Mouse (Mus musculus): Measurements from ENCODE around the gene Adamts2. TPM values are rescaled to one million over a fixed set of nuclear protein-coding genes. Genes with fewer than 3 reads are reported as not detected.

Gene Adamts2
- polyA plus RNA-seq, 1 experiment = 2.6 TPM

DNA sequence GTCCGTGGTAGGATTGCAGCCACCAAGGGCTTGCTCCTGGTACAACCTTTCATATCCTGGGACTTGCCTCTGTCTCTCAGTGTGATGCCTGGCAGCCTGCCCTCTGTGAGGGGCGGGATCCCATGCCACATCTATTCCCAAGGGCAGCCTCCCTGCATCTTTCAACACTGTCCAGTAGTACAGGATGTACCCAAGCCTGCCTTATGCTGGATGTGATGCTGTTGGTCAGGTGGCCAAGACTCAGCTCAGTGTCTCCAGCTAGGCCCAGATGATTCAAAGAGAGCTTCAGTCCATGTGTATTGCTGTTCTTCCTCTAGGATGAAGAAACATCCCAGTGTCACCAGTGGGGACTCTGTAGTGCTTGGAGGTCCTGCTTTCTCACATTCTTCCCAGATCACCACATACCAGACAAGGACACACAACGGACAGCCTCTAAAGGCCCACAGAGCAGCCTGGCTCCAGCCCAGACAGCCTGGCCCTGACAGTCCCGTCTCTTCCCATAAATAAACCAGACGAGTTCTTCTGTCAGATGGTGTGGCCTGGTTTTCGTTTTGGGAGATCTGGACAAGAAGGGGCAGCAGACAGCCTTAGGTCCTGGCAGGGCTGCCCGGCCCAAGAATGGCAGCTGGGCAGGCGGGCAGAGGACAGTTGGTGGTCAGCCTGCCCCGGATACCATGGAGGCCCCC lies 52.0 kb downstream of the Adamts2 start:
- no peak overlapping the region for H3K27ac ChIP-seq (ENCODE audit: insufficient read depth, low read depth, low read length)
- TF ChIP-seq CTCF (IDR thresholded peaks at IDR 0.05; ENCODE audit: extremely low read depth, insufficient read length, insufficient replicate concordance, low read depth, low read length) (no peak), POLR2A (IDR thresholded peaks at IDR 0.05; ENCODE audit: low read depth, low read length) (no peak)
- no peak overlapping the region for H3K4me3 ChIP-seq (ENCODE audit: low read depth, low read length)
- H3K36me3 ChIP-seq (ENCODE audit: control insufficient read depth, insufficient read depth, low read length) = no peaks in the 10 kb centered on the region
- H3K4me1 ChIP-seq (ENCODE audit: control insufficient read depth, insufficient read depth, insufficient read length, low read length) = no peaks in the 10 kb centered on the region
- 62% methylated on average over 9 of the region's 9 CpGs for WGBS
- H3K27me3 ChIP-seq (ENCODE audit: control insufficient read depth, insufficient read depth, low read length) = no peaks in the 10 kb centered on the region

DNA sequence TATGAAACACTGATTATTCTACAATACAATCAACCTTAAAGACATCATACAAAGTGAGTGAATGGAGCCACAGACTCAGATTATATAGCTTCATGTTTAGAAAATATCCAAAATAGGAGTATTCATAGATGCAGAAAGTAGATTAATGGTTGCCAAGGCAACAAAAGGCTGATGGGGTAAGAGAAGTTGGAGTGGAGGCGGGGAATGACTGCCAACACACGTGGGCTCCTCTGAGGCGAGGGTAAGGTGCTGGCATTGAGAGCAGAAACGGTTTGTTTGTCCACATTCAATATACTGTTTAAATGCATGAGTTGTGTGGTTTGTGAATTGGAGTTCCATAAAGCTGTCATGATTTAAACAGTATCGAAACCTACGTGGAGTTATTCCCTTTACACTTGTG lies 56.9 kb downstream of the Adamts2 start:
- no peak overlapping the region for H3K27ac ChIP-seq (ENCODE audit: insufficient read depth, low read depth, low read length)
- no peaks in the 10 kb centered on the region for H3K4me1 ChIP-seq (ENCODE audit: control insufficient read depth, insufficient read depth, insufficient read length, low read length)
- H3K27me3 ChIP-seq (ENCODE audit: control insufficient read depth, insufficient read depth, low read length) = no peaks in the 10 kb centered on the region
- no peak overlapping the region for H3K4me3 ChIP-seq (ENCODE audit: low read depth, low read length)
- no peaks in the 10 kb centered on the region for H3K36me3 ChIP-seq (ENCODE audit: control insufficient read depth, insufficient read depth, low read length)
- TF ChIP-seq CTCF (IDR thresholded peaks at IDR 0.05; ENCODE audit: extremely low read depth, insufficient read length, insufficient replicate concordance, low read depth, low read length) = no peak
- TF ChIP-seq POLR2A (IDR thresholded peaks at IDR 0.05; ENCODE audit: low read depth, low read length) = no peak
- 72% methylated on average over 6 of the region's 6 CpGs for WGBS

DNA sequence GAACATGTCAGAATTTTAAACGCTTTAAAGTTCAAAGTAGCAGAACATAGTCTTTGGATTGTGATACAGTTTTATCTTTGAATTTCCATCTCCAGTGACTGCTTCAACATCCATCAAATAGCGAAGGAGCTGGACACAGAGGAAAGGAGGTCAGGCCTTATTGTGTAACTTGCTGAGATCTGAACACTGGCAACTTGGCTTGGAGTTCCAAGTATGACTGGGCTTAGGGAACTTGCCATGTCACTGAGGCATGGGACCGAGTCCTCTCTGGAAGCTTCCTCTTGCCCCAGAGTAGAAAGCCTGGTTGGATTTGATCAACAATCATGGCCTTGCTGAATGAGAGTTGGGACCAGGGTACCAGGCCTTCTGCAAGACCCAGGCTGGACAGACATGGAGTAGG lies 60.3 kb downstream of the Adamts2 start:
- Histone ChIP-seq H3K27me3 (ENCODE audit: control insufficient read depth, insufficient read depth, low read length) (no peaks in the 10 kb centered on the region), H3K4me1 (ENCODE audit: control insufficient read depth, insufficient read depth, insufficient read length, low read length) (no peaks in the 10 kb centered on the region), H3K27ac (ENCODE audit: insufficient read depth, low read depth, low read length) (no peak overlapping the region), H3K4me3 (ENCODE audit: low read depth, low read length) (no peak overlapping the region), H3K36me3 (ENCODE audit: control insufficient read depth, insufficient read depth, low read length) (no peaks in the 10 kb centered on the region)
- TF ChIP-seq POLR2A (IDR thresholded peaks at IDR 0.05; ENCODE audit: low read depth, low read length) = no peak
- TF ChIP-seq CTCF (IDR thresholded peaks at IDR 0.05; ENCODE audit: extremely low read depth, insufficient read length, insufficient replicate concordance, low read depth, low read length) = no peak
- WGBS = 89% methylated on average over 3 of the region's 3 CpGs

DNA sequence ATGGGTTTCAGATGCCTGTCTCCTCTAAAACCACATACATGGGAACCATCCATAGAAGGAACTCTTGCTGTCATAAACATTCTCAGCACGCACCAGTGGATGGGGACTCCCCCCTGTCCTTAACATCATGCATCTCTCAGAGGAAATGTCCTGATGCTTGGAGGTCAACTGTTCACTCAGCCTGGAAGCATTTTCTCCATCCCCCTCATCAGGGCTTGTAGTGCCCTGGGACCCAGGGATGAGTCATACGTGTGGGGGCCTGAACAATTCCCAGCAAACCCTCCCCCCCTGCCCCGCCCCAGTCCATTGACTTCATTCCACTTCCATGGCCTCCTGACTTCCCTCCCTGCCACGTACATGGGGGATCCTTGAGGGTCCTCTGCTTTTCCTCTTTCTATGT lies 62.9 kb downstream of the Adamts2 start:
- WGBS = 64% methylated on average over 4 of the region's 4 CpGs
- Histone ChIP-seq H3K4me1 (ENCODE audit: control insufficient read depth, insufficient read depth, insufficient read length, low read length) (no peaks in the 10 kb centered on the region), H3K36me3 (ENCODE audit: control insufficient read depth, insufficient read depth, low read length) (no peaks in the 10 kb centered on the region), H3K4me3 (ENCODE audit: low read depth, low read length) (no peak overlapping the region), H3K27me3 (ENCODE audit: control insufficient read depth, insufficient read depth, low read length) (no peaks in the 10 kb centered on the region), H3K27ac (ENCODE audit: insufficient read depth, low read depth, low read length) (no peak overlapping the region)
- TF ChIP-seq CTCF (IDR thresholded peaks at IDR 0.05; ENCODE audit: extremely low read depth, insufficient read length, insufficient replicate concordance, low read depth, low read length) = no peak
- TF ChIP-seq POLR2A (IDR thresholded peaks at IDR 0.05; ENCODE audit: low read depth, low read length) = no peak

DNA sequence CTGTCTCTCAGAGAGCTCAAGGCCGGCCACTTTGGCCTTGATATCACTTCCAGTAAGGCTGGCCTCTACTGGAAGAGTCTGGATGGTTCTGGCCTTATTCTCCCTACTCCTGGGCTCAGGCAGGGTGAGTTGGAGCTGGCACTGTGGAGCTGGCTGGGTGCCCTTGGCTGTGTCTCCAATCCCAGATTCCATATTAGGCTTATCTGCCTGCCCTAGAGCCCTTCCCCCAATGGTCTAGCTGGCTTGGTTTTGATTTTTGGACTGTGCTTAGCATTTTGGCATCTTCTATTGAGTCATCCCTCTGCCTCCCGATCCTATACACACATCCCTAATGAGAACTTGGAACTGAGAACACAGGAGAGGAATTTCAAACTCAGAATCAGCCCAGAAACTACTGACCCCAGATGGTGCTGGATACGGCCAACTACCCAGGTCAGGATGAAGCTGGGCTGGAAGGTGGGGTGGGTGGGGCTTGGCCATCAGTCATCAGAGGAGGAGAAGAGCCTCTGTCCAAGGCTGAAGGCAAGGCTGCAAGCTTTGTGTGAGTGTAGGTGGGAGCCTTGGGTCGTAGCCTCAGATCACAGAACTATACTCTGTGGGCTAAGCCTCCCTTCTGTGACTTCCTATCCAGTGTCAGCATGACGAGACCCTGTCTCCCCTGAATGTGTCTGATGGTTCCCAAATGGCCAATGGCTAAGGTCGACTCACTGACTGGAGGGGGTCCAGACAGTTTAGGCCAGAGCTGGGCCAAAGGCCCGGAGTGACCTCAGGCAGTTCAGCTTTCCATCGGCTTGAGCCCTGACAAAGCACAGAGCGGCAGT lies 67.9 kb downstream of the Adamts2 start:
- Histone ChIP-seq H3K27ac (ENCODE audit: insufficient read depth, low read depth, low read length) (no peak overlapping the region), H3K36me3 (ENCODE audit: control insufficient read depth, insufficient read depth, low read length) (no peaks in the 10 kb centered on the region), H3K27me3 (ENCODE audit: control insufficient read depth, insufficient read depth, low read length) (no peaks in the 10 kb centered on the region), H3K4me1 (ENCODE audit: control insufficient read depth, insufficient read depth, insufficient read length, low read length) (no peaks in the 10 kb centered on the region), H3K4me3 (ENCODE audit: low read depth, low read length) (no peak overlapping the region)
- no peak for TF ChIP-seq POLR2A (IDR thresholded peaks at IDR 0.05; ENCODE audit: low read depth, low read length)
- TF ChIP-seq CTCF (IDR thresholded peaks at IDR 0.05; ENCODE audit: extremely low read depth, insufficient read length, insufficient replicate concordance, low read depth, low read length) = no peak
- 76% methylated on average over 9 of the region's 9 CpGs for WGBS

DNA sequence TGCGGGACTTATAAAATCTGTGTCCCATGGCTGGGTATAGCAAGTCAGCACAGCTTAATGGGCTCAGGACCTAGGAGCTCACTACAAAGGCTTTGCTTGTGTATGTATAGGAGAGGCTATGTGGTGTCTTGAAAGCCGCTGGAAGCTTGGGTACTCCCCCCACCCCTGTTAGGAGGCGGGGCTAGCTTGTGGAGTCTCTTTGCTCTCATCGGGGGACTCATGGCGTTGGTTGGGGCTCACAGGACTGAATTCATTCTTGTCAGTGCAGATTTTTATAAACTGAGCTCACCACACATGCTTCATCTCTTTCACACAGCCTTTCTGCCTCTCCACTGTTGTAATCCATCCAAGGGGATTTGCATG lies 68.5 kb downstream of the Adamts2 start:
- Histone ChIP-seq H3K27ac (ENCODE audit: insufficient read depth, low read depth, low read length) (no peak overlapping the region), H3K4me1 (ENCODE audit: control insufficient read depth, insufficient read depth, insufficient read length, low read length) (no peaks in the 10 kb centered on the region), H3K4me3 (ENCODE audit: low read depth, low read length) (no peak overlapping the region), H3K27me3 (ENCODE audit: control insufficient read depth, insufficient read depth, low read length) (no peaks in the 10 kb centered on the region), H3K36me3 (ENCODE audit: control insufficient read depth, insufficient read depth, low read length) (no peaks in the 10 kb centered on the region)
- TF ChIP-seq CTCF (IDR thresholded peaks at IDR 0.05; ENCODE audit: extremely low read depth, insufficient read length, insufficient replicate concordance, low read depth, low read length) (no peak), POLR2A (IDR thresholded peaks at IDR 0.05; ENCODE audit: low read depth, low read length) (no peak)
- WGBS = 75% methylated on average over 5 of the region's 5 CpGs

DNA sequence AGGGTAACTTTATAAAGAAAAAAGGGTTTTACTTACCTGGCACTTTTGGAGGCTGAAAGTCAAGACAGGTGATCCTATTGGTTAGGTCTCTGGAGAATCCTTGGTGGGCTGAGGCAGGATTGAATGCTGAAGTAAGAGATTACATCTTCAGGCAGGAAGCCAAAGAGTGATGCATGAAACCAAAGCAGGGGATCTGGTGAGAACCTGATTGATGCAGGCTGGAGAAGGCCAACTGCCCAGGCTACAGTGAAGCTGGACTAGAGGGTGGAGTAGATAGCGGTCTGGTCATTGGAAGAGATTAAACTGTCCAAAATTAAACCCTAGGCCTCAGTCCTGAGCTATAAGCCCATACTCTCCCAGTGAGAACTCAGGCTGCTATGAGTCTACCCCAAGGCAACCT lies 69.0 kb downstream of the Adamts2 start:
- 97% methylated on average over 1 of the region's 1 CpGs for WGBS
- no peaks in the 10 kb centered on the region for H3K27me3 ChIP-seq (ENCODE audit: control insufficient read depth, insufficient read depth, low read length)
- TF ChIP-seq POLR2A (IDR thresholded peaks at IDR 0.05; ENCODE audit: low read depth, low read length) (no peak), CTCF (IDR thresholded peaks at IDR 0.05; ENCODE audit: extremely low read depth, insufficient read length, insufficient replicate concordance, low read depth, low read length) (no peak)
- H3K27ac ChIP-seq (ENCODE audit: insufficient read depth, low read depth, low read length) = no peak overlapping the region
- no peak overlapping the region for H3K4me3 ChIP-seq (ENCODE audit: low read depth, low read length)
- H3K4me1 ChIP-seq (ENCODE audit: control insufficient read depth, insufficient read depth, insufficient read length, low read length) = no peaks in the 10 kb centered on the region
- H3K36me3 ChIP-seq (ENCODE audit: control insufficient read depth, insufficient read depth, low read length) = no peaks in the 10 kb centered on the region
